Mouse (Mus musculus) megakaryocyte, embryonic 14.5 days (primary cell): ENCODE measurements around the gene Alkbh5.

ENCODE experiments used
- FLI1 ChIP-seq: IDR thresholded peaks from 2 replicates; pipeline ENCODE4 v1.6.1; 2012; ENCODE audit warnings: low read length, inconsistent platforms, mixed read lengths
- GATA1 ChIP-seq: IDR thresholded peaks from 3 replicates; pipeline ENCODE4 v1.6.1; 2012; ENCODE audit warnings: mixed read lengths, low read length, inconsistent platforms, borderline replicate concordance

GRCm38 (mm10) chr11:60509500-60509899 is 26.7 kb upstream of the Alkbh5 start:
- no peak for TF ChIP-seq GATA1
- no peak for TF ChIP-seq FLI1
